Mouse (Mus musculus) erythroblast, embryonic 14.5 days (primary cell): Measurements from ENCODE around the gene Skint3. TPM values are rescaled to one million over a fixed set of nuclear protein-coding genes. Genes with fewer than 3 reads are reported as not detected.
"Not testable (repeated sequence)": the region's sequence is repeated elsewhere in the genome, so short reads cannot be mapped to it uniquely, and the experiment has no call there.

Source experiments
- H3K27me3 ChIP-seq: 2 replicates; pipeline ENCODE4 v1.6.1; 2012; ENCODE audit warnings: inconsistent platforms; ENCODE audit not compliant: control insufficient read depth
- H3K36me3 ChIP-seq: 2 replicates; pipeline ENCODE4 v1.6.1; 2012; ENCODE audit warnings: mild to moderate bottlenecking, inconsistent platforms; ENCODE audit not compliant: control insufficient read depth
- H3K4me1 ChIP-seq: 2 replicates; pipeline ENCODE4 v1.6.1; 2012; ENCODE audit warnings: inconsistent platforms; ENCODE audit not compliant: control insufficient read depth
- H3K4me3 ChIP-seq: replicated peaks from 2 replicates; pipeline ENCODE3; 2012; ENCODE audit warnings: moderate library complexity, mild to moderate bottlenecking, inconsistent platforms
- H3K9me3 ChIP-seq: 2 replicates; pipeline ENCODE4 v1.6.1; 2012; ENCODE audit warnings: low read length, inconsistent platforms, mixed read lengths; ENCODE audit not compliant: control insufficient read depth
- GATA1 ChIP-seq: IDR thresholded peaks from 2 replicates; pipeline ENCODE4 v1.6.1; 2012; ENCODE audit warnings: low read length, inconsistent platforms, mixed read lengths
- TAL1 ChIP-seq: IDR thresholded peaks from 3 replicates; pipeline ENCODE4 v1.6.1; 2012; ENCODE audit warnings: low read length, inconsistent platforms, mixed read lengths
- polyA plus RNA-seq: library from polyadenylated mRNA; stranded (reverse); fragments of >175 nt; gene quantifications from 2 replicates; pipeline ENCODE4 v1.2.3, GENCODE M21; 2012

Gene Skint3
- polyA plus RNA-seq: not detected in 2 replicates

DNA sequence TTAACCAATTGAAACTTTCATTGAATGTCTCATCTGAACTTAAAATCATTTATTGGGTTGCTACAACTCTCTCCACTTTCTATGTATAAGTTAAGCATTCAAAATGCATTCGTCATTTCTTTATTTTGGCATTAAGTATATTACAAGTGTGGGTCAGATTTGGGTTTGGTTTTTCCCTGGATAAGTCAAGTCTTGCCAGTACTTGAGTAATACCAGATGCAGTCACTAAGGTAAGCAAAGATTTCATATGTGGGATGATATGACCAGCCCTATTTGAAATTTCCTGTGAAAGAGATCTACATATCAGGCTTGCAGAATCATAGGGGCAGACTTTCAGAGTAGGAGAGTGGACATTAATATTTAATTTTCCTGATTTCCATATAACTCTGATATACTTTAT lies at the start of gene Skint3:
Skint3 (plus strand) TSS at position 301 of the 400 bp plus-strand sequence.
- no peak within 1 kb of the TSS for H3K4me3 ChIP-seq

DNA sequence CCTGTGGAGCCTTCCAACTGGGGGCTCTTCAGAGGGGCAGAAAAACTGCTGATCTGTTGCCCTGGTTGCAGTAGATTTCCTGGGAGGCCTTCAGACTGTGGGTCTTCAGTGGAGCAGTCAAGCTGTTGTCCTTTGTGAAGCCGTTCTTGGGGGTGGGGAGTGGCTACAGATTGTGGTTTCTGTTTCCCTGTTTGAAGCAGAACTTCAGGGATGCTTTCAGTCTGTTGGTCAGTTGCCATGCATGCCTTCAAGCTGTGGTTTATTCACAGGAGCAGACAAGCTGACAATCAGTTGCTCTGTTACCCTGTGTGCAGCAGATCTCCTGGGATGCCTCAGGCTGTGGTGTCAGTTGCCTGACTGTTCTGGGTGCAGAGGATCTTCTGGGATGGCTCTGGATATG lies 11.4 kb downstream of the Skint3 start:
- TF ChIP-seq TAL1: no peak
- TF ChIP-seq GATA1: no peak
- Histone ChIP-seq H3K4me1 (no peaks in the 10 kb centered on the region), H3K9me3 (no peaks in the 10 kb centered on the region), H3K36me3 (no peaks in the 10 kb centered on the region), H3K27me3 (no peaks in the 10 kb centered on the region), H3K4me3 (no peak overlapping the region)

More for the DNA sequence above, at the start of gene Skint3:
- Histone ChIP-seq H3K36me3 (no peaks in the 10 kb centered on the region), H3K27me3 (no peaks in the 10 kb centered on the region), H3K4me1 (no peaks in the 10 kb centered on the region), H3K9me3 (no peaks in the 10 kb centered on the region)
- TF ChIP-seq GATA1 (no peak), TAL1 (no peak)

DNA sequence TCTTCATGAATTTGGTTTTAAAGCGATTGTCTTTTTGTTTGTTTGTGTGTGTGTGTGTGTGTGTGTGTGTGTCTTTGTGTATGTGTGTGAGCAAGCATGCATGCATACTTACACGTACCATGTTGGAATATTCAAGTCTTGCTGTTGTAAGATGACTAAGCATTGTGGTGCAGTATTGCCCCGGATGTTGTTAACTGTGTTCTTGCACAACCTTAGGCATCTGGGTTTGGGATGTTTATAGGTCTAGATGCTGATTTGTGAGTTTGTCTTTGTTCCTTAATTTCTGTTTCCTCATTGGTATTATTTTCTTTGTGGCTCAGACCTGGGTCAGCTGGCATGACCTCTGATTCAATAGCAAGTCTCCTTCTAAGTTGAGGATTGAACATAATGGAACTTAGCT lies 11.9 kb downstream of the Skint3 start:
- Histone ChIP-seq H3K4me1 (no peaks in the 10 kb centered on the region), H3K36me3 (no peaks in the 10 kb centered on the region), H3K9me3 (no peaks in the 10 kb centered on the region), H3K27me3 (no peaks in the 10 kb centered on the region), H3K4me3 (no peak overlapping the region)
- TF ChIP-seq TAL1: no peak
- TF ChIP-seq GATA1: no peak

DNA sequence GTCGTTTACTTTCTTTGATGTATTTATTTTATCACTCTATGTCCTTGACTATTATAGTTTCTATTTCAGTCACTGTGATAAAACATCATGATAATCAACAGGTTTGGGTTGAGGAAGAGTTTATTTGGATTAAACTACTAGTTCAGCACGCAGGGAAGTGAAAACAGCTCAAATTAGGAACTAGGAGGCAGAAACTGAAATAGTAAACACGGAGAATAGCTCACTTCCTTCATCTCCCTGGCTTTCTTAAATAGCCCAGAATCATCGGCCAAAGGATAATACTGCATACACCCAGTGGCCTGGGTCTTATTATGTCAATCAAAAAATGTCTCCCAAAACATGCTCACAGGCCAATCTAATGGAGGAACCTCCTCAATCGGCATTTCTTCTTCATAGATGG lies 24.0 kb downstream of the Skint3 start:
- no peak overlapping the region for H3K4me3 ChIP-seq
- TF ChIP-seq GATA1: no peak
- no peak for TF ChIP-seq TAL1
- no peaks in the 10 kb centered on the region for H3K4me1 ChIP-seq
- no peaks in the 10 kb centered on the region for H3K36me3 ChIP-seq
- no peaks in the 10 kb centered on the region for H3K27me3 ChIP-seq
- no peaks in the 10 kb centered on the region for H3K9me3 ChIP-seq

- Histone ChIP-seq H3K9me3 (no peaks in the 10 kb centered on the region), H3K27me3 (no peaks in the 10 kb centered on the region), H3K4me3 (no peak overlapping the region), H3K4me1 (no peaks in the 10 kb centered on the region), H3K36me3 (no peaks in the 10 kb centered on the region)
- TF ChIP-seq GATA1 (no peak), TAL1 (no peak)
Measured at GRCm38 (mm10) chr4:112287178-112287974, 55.3 kb downstream of the Skint3 start.

DNA sequence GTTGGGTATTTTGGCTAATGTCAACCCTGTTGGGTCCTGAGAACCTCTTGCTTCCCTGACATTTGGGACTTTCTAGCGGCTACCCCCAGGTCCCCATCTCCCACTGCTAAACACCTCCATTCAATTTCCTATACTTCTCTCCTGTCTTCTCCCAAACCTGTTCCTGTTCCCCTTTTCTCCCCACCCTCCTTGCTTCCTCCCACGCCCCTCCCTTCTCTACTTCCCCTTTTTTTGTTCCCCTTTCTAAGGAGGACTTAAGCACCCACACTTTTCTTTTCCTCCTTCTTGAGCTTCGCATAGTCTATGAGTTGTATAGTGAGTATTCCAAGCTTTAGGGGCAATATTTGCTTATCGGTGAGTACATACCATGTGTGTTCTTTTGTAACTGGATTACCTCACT lies 56.4 kb downstream of the Skint3 start:
- no peaks in the 10 kb centered on the region for H3K4me1 ChIP-seq
- TF ChIP-seq GATA1 (no peak), TAL1 (no peak)

GRCm38 (mm10) chr4:112302305-112302704 lies 70.3 kb downstream of the Skint3 start:
- Histone ChIP-seq H3K36me3 (no peaks in the 10 kb centered on the region), H3K9me3 (no peaks in the 10 kb centered on the region), H3K4me1 (no peaks in the 10 kb centered on the region), H3K27me3 (no peaks in the 10 kb centered on the region), H3K4me3 (no peak overlapping the region)
- TF ChIP-seq GATA1 (no peak), TAL1 (no peak)

More for the DNA sequence above, 56.4 kb downstream of the Skint3 start:
- Histone ChIP-seq H3K36me3 (no peaks in the 10 kb centered on the region), H3K4me3 (no peak overlapping the region), H3K9me3 (no peaks in the 10 kb centered on the region), H3K27me3 (no peaks in the 10 kb centered on the region)

- Histone ChIP-seq H3K4me1 (no peaks in the 10 kb centered on the region), H3K27me3 (no peaks in the 10 kb centered on the region), H3K36me3 (no peaks in the 10 kb centered on the region), H3K4me3 (no peak overlapping the region), H3K9me3 (no peaks in the 10 kb centered on the region)
- TF ChIP-seq TAL1 (no peak), GATA1 (no peak)
Measured at GRCm38 (mm10) chr4:112302855-112303509, 70.9 kb downstream of the Skint3 start.

- H3K4me1 ChIP-seq, H3K9me3 ChIP-seq, H3K36me3 ChIP-seq, H3K27me3 ChIP-seq, H3K4me3 ChIP-seq: not testable (repeated sequence)
Measured at GRCm38 (mm10) chr4:112349111-112349510, 117.1 kb downstream of the Skint3 start.

Other genes starting within 250 kb of the Skint3 start
- gene Skint1, start 226.0 kb upstream of the Skint3 start, polyA plus RNA-seq: not detected in 2 replicates
- not detected in 2 replicates for gene Skint4, start 160.2 kb upstream of the Skint3 start, polyA plus RNA-seq
- gene Skint9, start 201.7 kb downstream of the Skint3 start, polyA plus RNA-seq: not detected in 2 replicates